Mouse (Mus musculus): ENCODE data around the gene Cbr1.
"Not testable (repeated sequence)": the region's sequence is repeated elsewhere in the genome, so short reads cannot be mapped to it uniquely, and the experiment has no call there.

Cbr1 gene

DNA sequence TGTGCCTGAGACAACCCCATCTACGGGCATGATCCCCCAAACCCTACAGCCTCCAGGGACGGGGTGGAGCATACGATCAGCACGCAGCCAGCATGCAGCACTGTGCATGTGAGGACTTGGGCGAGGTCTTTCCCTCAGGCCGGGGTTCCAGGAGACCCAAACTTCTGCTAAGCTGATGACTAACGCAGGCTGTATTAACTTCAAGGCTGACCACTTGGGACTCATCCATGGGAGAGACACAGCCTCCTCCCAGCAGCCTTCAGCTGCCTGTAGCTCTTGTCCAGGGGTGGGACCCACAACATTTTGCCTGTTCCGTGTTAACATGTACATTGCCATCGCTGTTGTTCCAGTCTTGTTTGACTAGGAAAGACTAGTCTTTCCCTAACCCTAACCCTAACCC, 8.1 kb upstream of the Cbr1 start:
- in situ Hi-C loops (cut with MboI) = no loop called here

DNA sequence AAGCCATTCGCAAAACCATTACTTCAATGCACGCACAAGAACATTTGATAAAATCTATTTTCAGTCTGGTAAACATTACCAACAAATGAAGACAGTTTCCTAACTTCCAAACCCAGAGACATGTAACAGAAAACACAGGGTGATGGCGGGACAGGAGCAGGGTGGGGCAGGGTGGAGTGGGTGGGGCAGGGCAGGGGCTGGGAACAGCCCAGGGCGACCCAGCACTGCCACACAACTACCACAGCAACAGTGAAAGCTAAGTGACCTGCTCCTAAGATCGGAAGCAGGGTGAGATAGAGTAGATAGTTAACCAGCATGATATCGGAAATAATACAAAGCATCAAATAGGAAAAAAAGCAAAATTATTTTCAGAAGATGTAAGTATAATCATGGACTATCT, 6.2 kb upstream of the Cbr1 start:
- in situ Hi-C loops (cut with MboI) = no loop called here

DNA sequence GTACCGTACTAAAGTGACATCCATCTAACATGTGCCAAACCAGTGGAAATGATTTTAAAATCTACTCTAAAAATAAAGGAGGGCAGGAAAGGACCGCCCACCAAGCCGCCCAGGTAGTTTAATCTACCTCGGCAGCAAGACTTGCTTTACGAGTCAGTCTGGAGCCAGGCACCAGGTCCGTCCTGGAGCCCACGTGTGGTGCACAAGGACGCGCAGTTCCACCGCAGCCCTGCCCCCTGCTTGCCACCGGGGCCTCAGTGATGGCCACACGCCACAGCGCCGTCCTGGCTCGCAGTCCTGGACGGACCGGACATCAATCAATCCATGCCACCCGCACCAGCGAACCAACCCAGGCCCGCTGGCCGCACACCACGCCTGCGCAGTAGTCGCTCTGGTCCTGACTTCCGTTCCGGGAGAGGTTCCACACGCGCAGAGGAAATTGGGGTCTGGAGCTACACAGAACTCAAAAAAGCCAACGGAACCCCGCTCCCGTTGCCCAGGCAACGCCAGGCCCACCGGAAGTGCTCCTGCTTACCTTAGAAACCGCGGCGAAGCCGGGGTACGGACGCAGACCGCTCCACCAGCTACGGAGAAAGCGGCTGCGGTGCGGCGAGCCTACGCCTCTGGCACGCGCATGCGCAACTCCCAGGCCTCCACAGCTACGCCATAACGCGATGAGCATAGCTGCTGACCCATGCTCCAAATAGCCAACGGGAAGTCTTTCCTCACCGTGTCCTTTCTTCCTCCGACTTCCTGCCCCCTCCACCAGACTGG, 2.0 kb upstream of the Cbr1 start, which contains the start of gene Setd4:
Gene Setd4 (minus strand): TSS at position 625 of the 774 bp plus-strand sequence.
- in situ Hi-C loops (cut with MboI) = no loop called here

DNA sequence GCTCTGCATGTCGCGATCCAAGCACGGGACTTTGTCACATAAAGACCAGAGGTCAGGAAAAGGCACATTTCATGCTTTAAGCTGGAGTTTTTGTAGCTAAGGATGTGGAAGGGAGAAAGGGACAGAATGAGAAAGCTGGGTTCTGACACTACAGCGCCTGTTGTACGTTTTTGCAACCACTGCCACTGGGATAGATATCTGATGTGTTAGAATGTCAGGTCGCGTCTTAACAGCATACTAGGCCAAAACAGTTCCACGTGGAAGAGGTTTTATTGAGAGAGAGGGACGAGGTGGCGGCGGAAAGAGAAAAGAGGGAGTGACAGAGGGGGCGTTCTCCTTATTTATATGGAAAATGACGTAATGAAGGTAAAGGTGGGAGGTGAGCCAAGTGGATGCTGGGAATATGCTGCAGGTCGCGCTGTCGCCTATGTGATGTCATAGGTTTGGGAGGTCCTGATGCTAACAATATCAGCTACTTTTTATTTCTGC, 1.1 kb upstream of the Cbr1 start:
- in situ Hi-C loops (cut with MboI) = no loop called here

DNA sequence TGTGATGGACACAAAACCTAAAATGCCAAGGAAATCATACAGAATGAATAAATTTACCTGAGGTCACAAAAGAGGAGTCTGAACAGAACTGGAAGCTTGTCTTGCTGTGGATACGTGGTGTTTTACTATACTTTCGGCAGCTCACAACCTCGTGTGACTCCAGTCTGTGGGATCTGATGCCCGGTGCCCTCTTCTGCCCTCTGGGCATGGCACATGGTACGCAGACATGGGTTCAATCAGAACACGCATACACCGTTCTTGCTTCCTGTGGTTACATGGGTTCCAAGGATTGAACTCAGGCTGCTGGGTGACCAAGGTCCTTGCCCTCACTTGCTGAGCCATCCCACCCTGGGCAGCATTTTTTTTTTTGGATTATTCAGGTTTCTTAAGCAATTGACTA, 493 bp downstream of the Cbr1 start:
- in situ Hi-C loops (cut with MboI) = no loop called here

DNA sequence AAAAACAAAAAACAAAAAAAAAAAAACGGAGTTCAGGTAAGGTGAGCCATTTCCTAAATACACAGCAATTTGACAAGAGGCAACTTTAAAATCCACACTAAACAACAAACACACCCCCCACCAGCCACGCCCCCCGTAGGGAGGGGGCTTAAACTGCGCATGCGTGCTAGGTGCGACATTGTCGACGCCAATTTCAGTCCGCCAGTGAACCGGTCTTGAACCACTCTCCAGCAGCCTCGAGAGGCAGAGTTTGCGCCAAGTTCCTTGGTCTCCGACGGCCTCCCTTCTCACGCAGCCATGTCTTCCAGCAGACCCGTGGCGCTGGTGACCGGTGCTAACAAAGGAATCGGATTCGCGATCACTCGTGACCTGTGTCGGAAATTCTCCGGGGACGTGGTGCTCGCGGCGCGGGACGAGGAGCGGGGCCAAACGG, 2.0 kb downstream of the Cbr1 start:
- in situ Hi-C loops (cut with MboI) = no loop called here

DNA sequence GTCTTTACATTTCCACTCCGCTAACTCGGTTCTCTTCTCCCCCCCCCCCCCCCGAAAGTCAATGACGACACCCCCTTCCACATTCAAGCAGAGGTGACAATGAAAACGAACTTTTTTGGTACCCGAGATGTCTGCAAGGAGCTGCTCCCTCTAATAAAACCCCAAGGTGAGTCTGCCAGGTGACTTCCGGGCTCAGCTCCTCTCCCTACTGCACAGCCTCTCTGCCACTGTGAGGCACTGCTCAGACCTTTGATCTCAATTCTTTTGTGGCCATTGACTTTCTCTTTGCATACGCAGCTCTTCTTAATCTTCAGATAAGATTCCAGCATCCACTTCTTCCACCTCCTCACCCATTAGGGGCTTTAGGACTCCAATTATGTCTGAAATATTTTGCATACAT, 3.1 kb downstream of the Cbr1 start:
- in situ Hi-C loops (cut with MboI) = no loop called here

DNA sequence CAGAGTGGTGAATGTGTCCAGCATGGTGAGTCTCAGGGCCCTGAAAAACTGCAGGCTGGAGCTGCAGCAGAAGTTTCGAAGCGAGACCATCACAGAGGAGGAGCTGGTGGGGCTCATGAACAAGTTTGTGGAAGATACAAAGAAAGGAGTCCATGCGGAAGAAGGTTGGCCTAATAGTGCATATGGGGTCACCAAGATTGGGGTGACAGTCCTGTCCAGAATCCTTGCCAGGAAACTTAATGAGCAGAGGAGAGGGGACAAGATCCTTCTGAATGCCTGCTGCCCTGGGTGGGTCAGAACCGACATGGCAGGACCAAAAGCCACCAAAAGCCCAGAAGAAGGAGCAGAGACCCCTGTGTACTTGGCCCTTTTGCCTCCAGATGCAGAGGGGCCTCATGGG, 4.1 kb downstream of the Cbr1 start:
- in situ Hi-C loops (cut with MboI) = no loop called here

DNA sequence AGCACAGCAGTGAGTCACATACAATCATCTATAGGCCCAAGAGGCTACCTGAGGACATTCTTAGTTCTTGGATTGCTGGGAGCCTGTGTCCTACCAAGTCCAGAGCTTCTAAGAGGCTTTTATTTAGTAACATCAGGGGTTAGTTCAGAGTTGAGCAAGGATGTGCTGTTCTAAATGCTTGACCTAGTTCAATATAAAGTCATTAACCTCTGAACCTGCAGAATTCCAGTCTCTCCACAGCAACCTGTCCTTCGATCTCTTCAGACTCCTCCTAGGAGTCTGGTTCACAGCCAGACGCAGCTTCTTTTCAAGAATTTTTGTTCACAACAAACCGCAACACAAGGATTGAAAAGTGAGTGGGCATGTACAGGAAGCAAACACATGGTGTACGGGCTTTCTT, 5.3 kb downstream of the Cbr1 start:
- in situ Hi-C loops (cut with MboI) = no loop called here

DNA sequence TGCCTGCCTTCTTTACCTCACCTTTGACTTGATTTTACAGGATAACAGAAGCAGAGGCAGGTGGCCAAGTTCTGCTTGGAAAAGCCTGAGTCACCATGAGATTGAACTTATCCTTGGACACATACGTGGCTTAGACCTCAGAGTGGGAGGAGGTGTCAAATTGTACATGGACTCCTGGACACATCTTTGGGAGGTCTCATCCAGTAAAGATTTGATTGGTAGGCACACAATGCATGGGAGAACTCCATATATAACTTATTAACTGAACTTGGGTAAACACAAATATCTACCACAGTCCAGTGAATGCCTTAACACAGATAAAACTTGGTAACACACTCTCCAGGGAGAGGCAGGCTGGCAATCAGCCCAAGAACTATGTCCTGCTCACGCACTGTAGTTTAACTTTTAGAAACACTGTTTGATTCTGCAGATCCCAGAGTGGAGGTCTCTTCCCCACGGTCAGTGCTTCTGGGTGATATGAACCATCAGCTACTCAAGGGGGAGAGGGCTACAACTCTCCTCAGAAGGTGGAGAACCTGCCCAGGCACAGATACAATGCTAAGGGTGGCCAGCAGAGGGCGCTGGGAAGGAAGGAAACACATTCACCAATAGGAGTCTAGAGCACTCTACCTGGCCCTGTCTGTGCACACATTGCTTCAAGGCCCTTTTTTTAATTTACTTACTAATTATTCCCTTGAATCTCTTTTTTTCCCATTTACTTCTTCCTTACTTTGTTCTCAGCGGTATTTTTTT, 9.6 kb downstream of the Cbr1 start:
- in situ Hi-C loops (cut with MboI) = no loop called here

DNA sequence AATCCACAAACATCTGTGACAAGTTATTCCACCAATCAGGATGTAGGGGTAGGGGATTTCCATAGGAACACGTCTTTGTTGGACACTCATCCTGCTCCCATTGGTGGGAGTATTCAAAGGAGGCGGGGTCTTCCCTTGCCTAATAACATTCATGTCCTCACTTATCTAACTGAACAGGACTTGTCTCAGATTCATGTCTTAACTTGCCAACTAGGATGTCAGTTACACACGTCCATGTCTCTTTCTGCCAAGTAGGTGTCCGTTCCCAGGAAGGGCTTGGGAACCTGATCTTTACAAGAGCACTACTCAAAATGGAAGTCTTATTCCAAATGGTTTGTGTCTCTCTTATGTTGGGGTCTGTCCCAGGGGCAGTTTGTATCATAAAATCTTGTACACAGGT, 18.1 kb downstream of the Cbr1 start:
- in situ Hi-C loops (cut with MboI) = not testable (repeated sequence)

DNA sequence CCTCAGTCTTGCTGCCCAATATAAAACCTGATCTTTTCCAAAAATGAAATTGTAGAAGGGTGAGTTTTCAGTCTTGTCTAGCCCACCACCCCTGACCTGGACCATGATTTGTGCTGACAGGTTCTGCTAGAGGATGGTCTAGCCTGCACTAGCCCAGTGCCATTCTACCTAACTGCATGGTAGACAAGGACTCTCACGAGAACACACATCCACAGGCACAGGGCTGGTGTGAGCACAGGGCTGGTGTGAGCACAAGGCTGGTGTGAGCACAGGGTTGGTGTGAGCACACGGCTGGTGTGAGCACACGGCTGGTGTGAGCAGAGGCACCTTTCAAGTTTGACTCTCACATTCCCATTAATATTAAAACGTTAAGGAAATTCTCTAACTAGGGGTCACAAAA, 19.0 kb downstream of the Cbr1 start:
- in situ Hi-C loops (cut with MboI) = no loop called here

DNA sequence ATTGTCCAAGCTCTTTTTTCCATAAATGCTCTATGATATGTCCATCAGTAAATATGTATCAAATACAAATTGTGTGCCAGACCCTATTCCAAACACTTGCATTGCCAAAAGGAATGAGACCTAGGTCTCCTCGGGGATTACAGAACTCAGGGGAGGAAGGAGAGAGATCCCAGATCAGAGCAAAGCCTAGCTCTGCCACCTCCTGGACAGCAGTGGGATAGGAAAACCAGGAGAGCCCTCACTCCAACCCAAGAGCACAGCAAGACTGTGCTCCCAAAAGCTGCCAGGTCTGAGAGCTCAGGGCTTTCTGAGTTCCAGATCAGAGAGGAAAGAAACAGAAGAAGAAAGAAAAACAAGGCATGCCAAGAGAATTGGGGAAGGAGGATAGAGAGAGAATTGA, 21.1 kb downstream of the Cbr1 start:
- in situ Hi-C loops (cut with MboI) = no loop called here

DNA sequence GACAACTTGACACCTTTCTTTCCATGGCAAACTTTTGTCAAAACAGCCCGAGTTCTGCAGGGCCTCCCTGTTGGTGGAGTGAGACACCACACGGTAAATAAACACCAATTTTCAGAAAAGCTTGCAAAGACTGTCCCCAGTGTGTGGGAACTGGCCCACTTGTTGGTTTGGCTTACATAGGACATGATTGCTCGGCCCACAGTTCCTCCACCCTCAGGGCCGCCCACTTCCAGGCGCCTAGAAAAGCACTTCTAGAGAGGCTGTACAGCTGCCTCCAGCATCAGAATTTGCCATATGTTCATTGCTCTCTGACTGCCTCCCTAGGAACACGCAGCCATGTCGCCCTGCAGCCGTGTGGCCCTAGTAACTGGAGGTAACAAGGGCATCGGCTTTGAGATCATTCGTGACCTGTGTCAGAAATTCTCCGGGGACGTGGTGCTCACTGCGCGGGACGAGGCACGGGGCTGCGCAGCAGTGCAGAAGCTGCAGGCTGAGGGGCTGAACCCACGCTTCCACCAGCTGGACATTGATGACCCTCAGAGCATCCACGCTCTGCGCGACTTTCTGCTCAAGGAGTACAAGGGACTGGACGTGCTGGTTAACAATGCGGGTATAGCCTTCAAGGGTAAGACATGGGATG, 22.2 kb downstream of the Cbr1 start, which contains the start of gene Gm5678:
Gene Gm5678 (plus strand): TSS at position 337 of the 640 bp plus-strand sequence.
- in situ Hi-C loops (cut with MboI) = no loop called here

DNA sequence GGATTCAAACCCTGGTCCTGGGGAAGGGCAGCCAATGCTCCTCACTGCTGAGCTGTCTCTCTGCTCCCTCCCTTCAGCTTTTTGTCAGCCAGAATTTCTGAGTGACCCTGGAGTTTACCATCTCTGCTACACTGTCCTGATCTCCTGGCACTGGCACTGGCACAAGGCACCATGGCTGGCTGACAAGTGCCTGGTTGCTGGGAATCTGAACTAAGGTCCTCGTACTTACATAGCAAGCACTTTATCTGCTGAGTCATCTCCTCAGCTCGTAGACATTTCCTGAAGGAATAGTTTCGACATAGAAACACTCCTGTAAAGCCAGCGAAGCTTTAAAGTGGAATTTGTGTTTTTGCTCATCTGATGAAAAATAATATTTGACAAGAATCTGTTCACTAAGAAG, 38.4 kb downstream of the Cbr1 start:
- in situ Hi-C loops (cut with MboI) = no loop called here

DNA sequence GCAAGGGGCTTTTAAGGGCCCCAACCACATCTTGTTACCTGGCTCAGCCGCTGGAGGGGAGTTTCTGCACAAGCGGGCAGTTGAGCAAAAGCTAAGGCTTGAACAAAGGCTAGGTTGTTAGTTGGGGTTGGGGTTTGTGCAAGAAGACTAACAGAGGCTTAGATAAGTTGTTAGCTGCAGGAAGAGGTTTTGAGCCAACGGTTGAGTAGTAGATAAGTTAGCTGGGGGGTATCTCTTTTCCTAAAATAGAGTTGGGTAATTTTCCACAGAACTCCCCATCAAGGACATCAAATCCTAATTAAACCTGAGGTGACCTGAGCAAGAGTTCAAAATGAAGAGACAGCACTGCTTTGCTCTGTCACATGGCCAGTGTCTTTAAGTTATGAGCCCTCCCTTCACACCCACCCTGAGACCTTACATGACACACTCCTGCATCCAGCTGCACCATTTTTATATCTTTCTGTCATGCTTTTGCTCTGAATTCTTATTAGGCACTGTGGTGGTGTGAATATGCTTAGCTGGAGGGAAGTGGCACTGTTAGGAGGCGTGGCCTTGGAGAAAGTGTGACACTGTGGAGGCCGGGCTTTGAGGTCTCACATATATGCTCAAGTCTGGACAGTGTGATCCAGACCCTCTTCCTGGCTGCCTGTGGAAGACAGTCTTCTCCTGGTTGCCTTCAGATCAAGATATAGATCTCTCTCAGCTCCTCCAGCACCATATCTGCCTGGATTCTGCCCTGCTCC, 43.0 kb downstream of the Cbr1 start:
- in situ Hi-C loops (cut with MboI) = no loop called here

Data from mature B cell (primary cell).